Mouse (Mus musculus): Measurements from ENCODE around the gene Csmd2. TPM values are rescaled to one million over a fixed set of nuclear protein-coding genes. Genes with fewer than 3 reads are reported as not detected.

The Csmd2 gene
- polyA plus RNA-seq (2015; fragmentation: Nextera tagmentation; extraction: Ambion mirVana): not detected in 2 replicates

DNA sequence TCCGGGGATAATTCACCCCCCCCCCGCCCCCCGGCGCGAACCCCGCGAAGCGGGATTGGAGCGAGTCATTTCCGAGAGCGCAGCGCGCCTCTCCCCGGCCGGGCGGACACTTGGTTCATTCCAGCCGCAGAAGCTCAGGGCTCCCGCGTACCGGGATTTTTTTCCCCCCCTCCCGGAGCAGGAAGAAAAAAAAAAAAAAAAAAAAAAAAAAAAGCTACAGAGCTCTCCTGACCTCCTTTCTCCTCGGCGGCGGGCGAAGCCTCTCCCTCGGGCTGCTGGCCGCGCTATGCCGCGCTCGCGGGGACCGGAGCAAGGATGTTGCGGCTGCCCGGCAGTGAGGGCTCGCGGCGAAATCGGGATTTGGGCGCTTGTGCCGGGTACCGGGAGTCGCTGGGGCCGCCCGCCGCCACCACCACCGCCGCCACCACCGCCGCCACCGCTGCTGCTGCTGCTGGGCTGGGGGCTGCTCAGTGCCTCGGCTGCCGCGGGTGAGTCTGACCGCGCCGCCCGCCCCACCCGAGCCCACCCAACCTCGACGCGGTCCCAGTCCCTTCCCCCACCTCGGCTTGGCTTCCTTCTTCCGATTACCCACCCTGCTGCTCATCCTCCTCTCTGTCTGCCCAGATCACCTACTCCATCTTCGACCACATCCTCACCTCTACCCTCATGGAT lies at the start of gene Csmd2:
TSS of gene Csmd2 (plus strand) at position 74 of the 672 bp plus-strand sequence.
- no peak within 1 kb of the TSS for H3K4me2 ChIP-seq (ENCODE audit: low read depth, low read length)
- no peak within 1 kb of the TSS for H3K27ac ChIP-seq (ENCODE audit: low read depth)
- ATAC-seq (no peak), DNase-seq (no peak)
- H3K27me3 ChIP-seq (ENCODE audit: insufficient read depth, low read length): peaks cover 49% of the 10 kb centered on the region
- no peaks in the 10 kb centered on the region for H3K9me3 ChIP-seq (ENCODE audit: low read length)
- no peak for TF ChIP-seq EP300 (IDR thresholded peaks at IDR 0.05; ENCODE audit: low read depth)
- no peak for TF ChIP-seq CTCF (IDR thresholded peaks at IDR 0.05; ENCODE audit: low read depth)
- no peaks in the 10 kb centered on the region for H3K4me1 ChIP-seq (ENCODE audit: insufficient read depth)
- no peaks in the 10 kb centered on the region for H3K36me3 ChIP-seq (replicated peaks; ENCODE audit: insufficient read depth, low read length)
- WGBS (ENCODE audit: insufficient replicate concordance): 2% methylated on average over 45 of the region's 65 CpGs
- H3K9ac ChIP-seq (replicated peaks): no peak within 1 kb of the TSS
- no peak within 1 kb of the TSS for H3K4me3 ChIP-seq (ENCODE audit: low read depth, low read length)

DNA sequence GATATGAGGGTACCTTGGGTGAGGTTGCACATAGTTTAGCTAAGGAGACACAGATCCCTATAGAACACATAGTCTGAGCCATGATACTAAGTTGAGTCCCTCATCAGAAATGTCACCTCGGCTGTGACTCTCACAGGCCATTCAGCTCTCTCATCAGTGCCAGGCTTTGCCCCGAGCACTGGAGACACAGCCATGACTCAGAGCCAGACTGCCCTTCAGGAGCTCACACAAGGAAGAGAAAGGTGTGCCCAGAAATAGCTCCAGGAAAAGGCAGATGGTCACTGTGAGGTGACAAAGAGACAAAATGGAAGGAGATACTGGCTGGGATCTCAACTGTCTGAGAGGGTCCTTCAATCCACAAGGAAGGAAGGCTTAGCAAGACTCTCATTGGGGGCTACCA lies 40.0 kb upstream of the Csmd2 start:
- 61% methylated on average over 2 of the region's 2 CpGs for WGBS (ENCODE audit: insufficient replicate concordance)
- no peak overlapping the region for H3K27ac ChIP-seq (ENCODE audit: low read depth)
- H3K36me3 ChIP-seq (replicated peaks; ENCODE audit: insufficient read depth, low read length): no peaks in the 10 kb centered on the region
- no peak overlapping the region for H3K4me3 ChIP-seq (ENCODE audit: low read depth, low read length)
- TF ChIP-seq CTCF (IDR thresholded peaks at IDR 0.05; ENCODE audit: low read depth): no peak
- TF ChIP-seq EP300 (IDR thresholded peaks at IDR 0.05; ENCODE audit: low read depth): no peak
- no peaks in the 10 kb centered on the region for H3K9me3 ChIP-seq (ENCODE audit: low read length)
- H3K4me2 ChIP-seq (ENCODE audit: low read depth, low read length): no peak overlapping the region
- no peak overlapping the region for H3K9ac ChIP-seq (replicated peaks)
- no peaks in the 10 kb centered on the region for H3K4me1 ChIP-seq (ENCODE audit: insufficient read depth)
- no peak for ATAC-seq
- H3K27me3 ChIP-seq (ENCODE audit: insufficient read depth, low read length): no peaks in the 10 kb centered on the region
- DNase-seq: no peak

DNA sequence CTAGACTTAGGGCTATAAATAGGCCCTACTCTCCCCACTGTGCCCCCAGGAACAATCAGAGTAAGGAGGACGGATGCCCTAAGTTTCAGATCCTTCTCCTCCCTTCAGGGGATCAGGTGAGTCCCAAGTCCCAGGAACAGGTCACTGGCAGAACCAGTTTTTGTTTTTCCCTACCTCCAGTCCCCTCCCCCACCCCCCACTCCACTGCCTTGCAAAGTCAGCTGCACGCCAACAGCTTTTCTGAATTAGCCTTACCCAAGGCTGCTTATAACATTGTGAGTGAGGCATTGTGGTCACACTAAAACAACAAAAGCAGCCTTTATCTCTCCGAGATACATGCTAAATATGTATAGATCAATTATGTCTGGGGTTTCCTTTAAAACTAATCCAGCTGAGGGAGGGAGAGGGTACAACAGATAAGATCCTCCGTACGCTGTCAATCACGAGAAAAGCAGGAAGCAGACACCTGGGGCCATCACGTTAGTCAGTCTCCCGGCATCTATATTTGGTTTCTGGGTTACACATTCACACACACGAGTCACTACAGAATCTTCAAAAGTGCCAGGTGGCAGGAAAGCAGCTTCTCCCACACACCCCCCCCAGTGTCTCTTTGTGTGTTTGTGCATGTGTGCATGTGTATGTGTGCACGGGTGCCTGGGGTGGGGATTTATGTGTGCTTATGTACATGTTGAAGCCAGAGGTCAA lies 34.5 kb upstream of the Csmd2 start:
- Histone ChIP-seq H3K4me2 (ENCODE audit: low read depth, low read length) (no peak overlapping the region), H3K36me3 (replicated peaks; ENCODE audit: insufficient read depth, low read length) (no peaks in the 10 kb centered on the region), H3K4me1 (ENCODE audit: insufficient read depth) (no peaks in the 10 kb centered on the region), H3K9ac (replicated peaks) (no peak overlapping the region), H3K27me3 (ENCODE audit: insufficient read depth, low read length) (no peaks in the 10 kb centered on the region), H3K27ac (ENCODE audit: low read depth) (no peak overlapping the region), H3K9me3 (ENCODE audit: low read length) (peaks cover 2% of the 10 kb centered on the region; the same call in 1 of the 2 replicates), H3K4me3 (ENCODE audit: low read depth, low read length) (no peak overlapping the region)
- ATAC-seq (no peak), DNase-seq (no peak)
- 37% methylated on average over 10 of the region's 10 CpGs for WGBS (ENCODE audit: insufficient replicate concordance)
- TF ChIP-seq CTCF (IDR thresholded peaks at IDR 0.05; ENCODE audit: low read depth): no peak
- no peak for TF ChIP-seq EP300 (IDR thresholded peaks at IDR 0.05; ENCODE audit: low read depth)

DNA sequence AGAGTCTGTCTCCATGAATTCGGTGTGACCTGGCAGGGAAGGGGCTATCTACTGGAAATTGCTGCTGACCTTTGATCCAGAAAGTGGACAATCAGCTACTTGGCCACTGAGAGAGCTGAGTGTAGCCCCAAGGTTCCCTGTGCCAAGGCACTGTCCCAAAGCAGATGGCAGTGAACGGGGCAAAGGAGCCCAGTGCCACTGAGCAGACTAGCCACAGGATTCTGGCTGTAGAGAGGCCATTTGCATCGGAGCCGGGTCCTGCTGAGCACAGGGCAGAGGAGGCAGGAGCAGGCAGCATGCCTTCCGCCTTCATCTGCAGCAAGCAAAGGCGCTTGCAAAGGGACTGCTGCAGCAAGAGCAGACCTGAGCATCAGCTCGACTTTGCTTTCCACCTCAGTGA lies 18.6 kb upstream of the Csmd2 start:
- ATAC-seq: no peak
- WGBS (ENCODE audit: insufficient replicate concordance): 15% methylated on average over 7 of the region's 7 CpGs

DNA sequence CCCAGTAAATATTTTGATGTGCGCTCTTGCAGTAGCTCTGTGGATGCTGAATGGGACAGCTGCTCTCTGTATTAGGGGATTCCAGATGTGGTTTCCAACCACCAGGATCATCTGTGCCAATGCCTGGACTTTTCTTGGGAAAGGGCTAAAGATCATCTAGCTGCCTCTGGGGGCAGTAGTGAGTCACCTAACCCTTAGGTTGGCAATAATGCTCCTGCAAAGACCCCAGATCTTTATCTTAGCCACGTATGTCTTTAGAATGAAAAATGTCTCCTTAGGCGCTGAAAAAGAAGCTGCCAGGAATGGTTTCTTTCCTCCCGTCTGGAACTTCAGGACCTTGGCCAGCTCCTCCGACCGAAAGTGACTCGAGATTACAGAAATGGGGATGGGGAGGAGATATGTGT lies 17.6 kb upstream of the Csmd2 start:
- DNase-seq (peak; percentile 26), ATAC-seq (no peak)
- Histone ChIP-seq H3K9ac (replicated peaks) (no peak overlapping the region), H3K4me3 (ENCODE audit: low read depth, low read length) (no peak overlapping the region), H3K9me3 (ENCODE audit: low read length) (no peaks in the 10 kb centered on the region), H3K36me3 (replicated peaks; ENCODE audit: insufficient read depth, low read length) (no peaks in the 10 kb centered on the region), H3K4me2 (ENCODE audit: low read depth, low read length) (no peak overlapping the region), H3K27ac (ENCODE audit: low read depth) (no peak overlapping the region), H3K4me1 (ENCODE audit: insufficient read depth) (no peaks in the 10 kb centered on the region), H3K27me3 (ENCODE audit: insufficient read depth, low read length) (peaks cover 15% of the 10 kb centered on the region)
- 8% methylated on average over 7 of the region's 7 CpGs for WGBS (ENCODE audit: insufficient replicate concordance)
- peak; percentile 18; the same call in 1 of the 2 replicates for TF ChIP-seq CTCF (IDR thresholded peaks at IDR 0.05; ENCODE audit: low read depth)
- TF ChIP-seq EP300 (IDR thresholded peaks at IDR 0.05; ENCODE audit: low read depth): no peak

More for the DNA sequence above, 18.6 kb upstream of the Csmd2 start:
- no peak overlapping the region for H3K27ac ChIP-seq (ENCODE audit: low read depth)
- no peaks in the 10 kb centered on the region for H3K36me3 ChIP-seq (replicated peaks; ENCODE audit: insufficient read depth, low read length)
- no peak for DNase-seq
- H3K4me2 ChIP-seq (ENCODE audit: low read depth, low read length): no peak overlapping the region
- no peak overlapping the region for H3K9ac ChIP-seq (replicated peaks)
- H3K9me3 ChIP-seq (ENCODE audit: low read length): no peaks in the 10 kb centered on the region
- H3K4me1 ChIP-seq (ENCODE audit: insufficient read depth): no peaks in the 10 kb centered on the region
- no peak overlapping the region for H3K4me3 ChIP-seq (ENCODE audit: low read depth, low read length)
- TF ChIP-seq EP300 (IDR thresholded peaks at IDR 0.05; ENCODE audit: low read depth): no peak
- TF ChIP-seq CTCF (IDR thresholded peaks at IDR 0.05; ENCODE audit: low read depth): no peak
- peaks cover 15% of the 10 kb centered on the region for H3K27me3 ChIP-seq (ENCODE audit: insufficient read depth, low read length)

All from liver, postnatal 0 days (tissue).